Comparison of ENCODE assay signal across 10 mouse cellular contexts in the genomic region with DNA sequence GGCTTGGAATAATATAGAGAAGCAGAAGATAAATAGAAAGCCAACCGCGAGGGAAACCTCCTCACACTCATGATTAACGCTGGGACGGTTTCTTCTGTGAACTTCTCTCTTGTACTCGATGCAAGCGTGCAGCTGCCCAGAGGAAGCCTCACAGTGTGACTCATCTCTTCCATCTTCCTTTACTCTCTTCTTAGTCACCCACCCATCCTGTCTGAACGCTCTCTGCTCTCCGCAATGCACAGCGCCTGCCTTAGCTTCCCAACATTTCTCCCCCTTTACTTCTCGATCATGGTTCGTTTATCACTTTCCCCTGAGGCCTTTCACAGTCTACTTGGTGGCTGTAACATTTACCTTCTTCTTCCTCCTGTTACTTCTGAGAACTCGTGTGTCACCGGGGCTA. TPM values are rescaled to one million over a fixed set of nuclear protein-coding genes. Genes with fewer than 3 reads are reported as not detected.
DNase-seq lines count a peak whose midpoint lies in the region; ATAC-seq and TF ChIP-seq lines count a peak whose summit lies in the region.
"Had no signal": no experiment of that assay in that cellular context is flagged by ENCODE, and none has a peak within 500 bp of the region (broad histone marks: within the 10 kb centered on the region; RNA-seq: fewer than 3 reads in every experiment).

No protein-coding gene starts in this region.

- intact Hi-C loops in heart, postnatal 10 days (cut with DNase I) = no loop called here

- no peaks in the 10 kb centered on the region for H3K9me3 ChIP-seq in midbrain, embryonic 11.5 days (ENCODE audit: control insufficient read depth, low read length)
- H3K9me3 ChIP-seq in hindbrain, embryonic 13.5 days = no peaks in the 10 kb centered on the region
- H3K9me3 ChIP-seq in forebrain, postnatal 0 days (ENCODE audit: low read length) = no peaks in the 10 kb centered on the region
- H3K9me3 ChIP-seq: limb, embryonic 15.5 days had no signal

- no peaks in the 10 kb centered on the region for H3K36me3 ChIP-seq in midbrain, embryonic 11.5 days (ENCODE audit: control insufficient read depth, insufficient read depth, low read length)
- H3K36me3 ChIP-seq in hindbrain, embryonic 13.5 days = no peaks in the 10 kb centered on the region
- H3K36me3 ChIP-seq in forebrain, postnatal 0 days (ENCODE audit: insufficient read depth) = no peaks in the 10 kb centered on the region

- H3K9ac ChIP-seq in midbrain, embryonic 11.5 days (ENCODE audit: low read length) = no peak overlapping the region
- no peak overlapping the region for H3K9ac ChIP-seq in hindbrain, embryonic 13.5 days
- no peak overlapping the region for H3K9ac ChIP-seq in forebrain, postnatal 0 days
- H3K9ac ChIP-seq: limb, embryonic 15.5 days had no signal

- TF ChIP-seq CTCF in forebrain, postnatal 0 days (IDR thresholded peaks at IDR 0.05; ENCODE audit: low read depth) = no peak

- no peaks in the 10 kb centered on the region for H3K27me3 ChIP-seq in midbrain, embryonic 11.5 days (ENCODE audit: control insufficient read depth, insufficient read depth, low read length)
- no peaks in the 10 kb centered on the region for H3K27me3 ChIP-seq in hindbrain, embryonic 13.5 days
- no peaks in the 10 kb centered on the region for H3K27me3 ChIP-seq in forebrain, postnatal 0 days (ENCODE audit: insufficient read depth, low read length)
- H3K27me3 ChIP-seq: limb, embryonic 15.5 days had no signal

- ATAC-seq in midbrain, embryonic 11.5 days (ENCODE audit: low FRiP score) = no peak
- ATAC-seq in hindbrain, embryonic 13.5 days (ENCODE audit: low FRiP score) = no peak
- ATAC-seq in forebrain, postnatal 0 days = no peak

- 89% methylated on average over 13 of the region's 13 CpGs for WGBS in midbrain, embryonic 11.5 days
- 80% methylated on average over 13 of the region's 13 CpGs for WGBS in hindbrain, embryonic 13.5 days
- 88% methylated on average over 13 of the region's 13 CpGs for WGBS in forebrain, postnatal 0 days

- no peak overlapping the region for H3K4me3 ChIP-seq in midbrain, embryonic 11.5 days (ENCODE audit: low read depth, low read length)
- no peak overlapping the region for H3K4me3 ChIP-seq in hindbrain, embryonic 13.5 days
- no peak overlapping the region for H3K4me3 ChIP-seq in forebrain, postnatal 0 days (ENCODE audit: low read depth, low read length)
- H3K4me3 ChIP-seq: limb, embryonic 15.5 days had no signal

- H3K4me1 ChIP-seq in midbrain, embryonic 11.5 days (ENCODE audit: control insufficient read depth, insufficient read depth, low read length) = no peaks in the 10 kb centered on the region
- no peaks in the 10 kb centered on the region for H3K4me1 ChIP-seq in hindbrain, embryonic 13.5 days (replicated peaks)
- H3K4me1 ChIP-seq in forebrain, postnatal 0 days (ENCODE audit: insufficient read depth) = no peaks in the 10 kb centered on the region
- H3K4me1 ChIP-seq: limb, embryonic 15.5 days had no signal

- no peak overlapping the region for H3K27ac ChIP-seq in midbrain, embryonic 11.5 days (ENCODE audit: low read depth, low read length)
- H3K27ac ChIP-seq in hindbrain, embryonic 13.5 days = no peak overlapping the region
- no peak overlapping the region for H3K27ac ChIP-seq in forebrain, postnatal 0 days (ENCODE audit: low read depth, low read length)
- H3K27ac ChIP-seq: limb, embryonic 15.5 days had no signal

- no peak overlapping the region for H3K4me2 ChIP-seq in midbrain, embryonic 11.5 days
- H3K4me2 ChIP-seq in hindbrain, embryonic 13.5 days = no peak overlapping the region
- no peak overlapping the region for H3K4me2 ChIP-seq in forebrain, postnatal 0 days (ENCODE audit: low read depth)
- H3K4me2 ChIP-seq: limb, embryonic 15.5 days had no signal

- peak; percentile 36 to 45 for DNase-seq in lung, adult 18-20 months
- no peak for DNase-seq in lung, postnatal 4 days
- DNase-seq in adrenal gland, adult 8-10 months = peak; percentile 54
- DNase-seq in heart, postnatal 10 days = peak; percentile 28 to 54
- peak; percentile 65 for DNase-seq in skeletal muscle tissue, adult 2 months (ENCODE audit: low read depth, low spot score)
- no peak for DNase-seq in midbrain, embryonic 11.5 days (ENCODE audit: low spot score, missing footprints)
- no peak for DNase-seq in forebrain, postnatal 0 days

RNA-seq across cellular contexts. Expression of a gene that starts 20.1 kb away (rescaled TPM):
- total RNA-seq in adrenal gland, adult 8-10 months (2022) = not detected
- not detected for total RNA-seq in heart, postnatal 10 days (2021)
- polyA plus RNA-seq in midbrain, embryonic 11.5 days (2014; fragmentation: Nextera tagmentation; extraction: Ambion mirVana) = not detected in 2 replicates
- polyA plus RNA-seq in hindbrain, embryonic 13.5 days (2015; fragmentation: Nextera tagmentation; extraction: Ambion mirVana) = not detected in 2 replicates
- not detected in 2 replicates for total RNA-seq in forebrain, postnatal 0 days (2014; rRNA removed)
- not detected in 2 replicates for polyA plus RNA-seq in forebrain, postnatal 0 days (2015; fragmentation: Nextera tagmentation; extraction: Ambion mirVana)
- polyA plus RNA-seq: cortical plate, adult 2 months; limb, embryonic 15.5 days had no signal

RNA-seq across cellular contexts. Expression of a gene that starts 31.7 kb away (rescaled TPM):
- 10 to 100 TPM; 29.1 to 52.6 (median 34.3) TPM for total RNA-seq in adrenal gland, adult 8-10 months (2022)
- total RNA-seq in heart, postnatal 10 days (2021) = 1 to 10 TPM; 5.8 to 8.1 TPM
- polyA plus RNA-seq in midbrain, embryonic 11.5 days (2014; fragmentation: Nextera tagmentation; extraction: Ambion mirVana) = 7.3 and 8.2 TPM in 2 replicates
- polyA plus RNA-seq in hindbrain, embryonic 13.5 days (2015; fragmentation: Nextera tagmentation; extraction: Ambion mirVana) = 5.4 and 5.7 TPM in 2 replicates
- 6.4 and 8.0 TPM in 2 replicates for total RNA-seq in forebrain, postnatal 0 days (2014; rRNA removed)
- polyA plus RNA-seq in forebrain, postnatal 0 days (2015; fragmentation: Nextera tagmentation; extraction: Ambion mirVana) = 2.1 and 3.9 TPM in 2 replicates

RNA-seq across cellular contexts. Expression of a gene that starts 31.8 kb away (rescaled TPM):
- total RNA-seq in adrenal gland, adult 8-10 months (2022) = 100 to 1,000 TPM in 2 of 4 experiments, 10 to 100 TPM in 2; 91.6 to 134 (median 104) TPM
- total RNA-seq in heart, postnatal 10 days (2021) = 10 to 100 TPM; 39.4 to 42.0 TPM
- polyA plus RNA-seq in midbrain, embryonic 11.5 days (2014; fragmentation: Nextera tagmentation; extraction: Ambion mirVana) = 6.7 and 6.9 TPM in 2 replicates
- polyA plus RNA-seq in hindbrain, embryonic 13.5 days (2015; fragmentation: Nextera tagmentation; extraction: Ambion mirVana) = 8.0 and 8.8 TPM in 2 replicates
- total RNA-seq in forebrain, postnatal 0 days (2014; rRNA removed) = 36.4 and 40.9 TPM in 2 replicates
- polyA plus RNA-seq in forebrain, postnatal 0 days (2015; fragmentation: Nextera tagmentation; extraction: Ambion mirVana) = 2.6 and 5.7 TPM in 2 replicates

RNA-seq across cellular contexts. Expression of a gene that starts 39.6 kb away (rescaled TPM):
- 1 to 10 TPM in 2 of 4 experiments, under 1 TPM in 2; 0.62 to 1.2 (median 0.86) TPM for total RNA-seq in adrenal gland, adult 8-10 months (2022)
- total RNA-seq in heart, postnatal 10 days (2021) = under 1 TPM; 0.41 to 0.97 TPM
- not detected in 2 replicates for polyA plus RNA-seq in midbrain, embryonic 11.5 days (2014; fragmentation: Nextera tagmentation; extraction: Ambion mirVana)
- polyA plus RNA-seq in hindbrain, embryonic 13.5 days (2015; fragmentation: Nextera tagmentation; extraction: Ambion mirVana) = 0.09 and 0.30 TPM in 2 replicates
- total RNA-seq in forebrain, postnatal 0 days (2014; rRNA removed) = 0.15 TPM in 1 of 2 replicates, not detected in the other
- polyA plus RNA-seq in forebrain, postnatal 0 days (2015; fragmentation: Nextera tagmentation; extraction: Ambion mirVana) = not detected in 2 replicates

Comparison
In these comparisons a context has a peak if more than half of its experiments do, and no peak if none do; other contexts are left out.
1. DNase-seq: peak in lung, adult 18-20 months (2 of 2), adrenal gland, adult 8-10 months (single experiment), heart, postnatal 10 days (2 of 2) and skeletal muscle tissue, adult 2 months (single experiment); none in lung, postnatal 4 days (0 of 2), midbrain, embryonic 11.5 days (single experiment) and forebrain, postnatal 0 days (single experiment).